Mouse (Mus musculus) midbrain, embryonic 14.5 days (tissue): ENCODE results near the gene Dpf1. TPM values are rescaled to one million over a fixed set of nuclear protein-coding genes. Genes with fewer than 3 reads are reported as not detected.

Source experiments
- polyA plus RNA-seq: library from polyadenylated mRNA; unstranded; fragments of >200 nt; fragmentation: Nextera tagmentation; extraction: Ambion mirVana; gene quantifications from 2 replicates; pipeline ENCODE4 v1.2.1, GENCODE M21; 2014

Gene Dpf1
- polyA plus RNA-seq, 1 experiment from 2014 or later = 203 TPM

Other genes starting within 250 kb of the Dpf1 start
- gene Ryr1, start 178.8 kb upstream of the Dpf1 start, polyA plus RNA-seq = 5.2 and 7.8 TPM in 2 replicates
- gene Rasgrp4, start 169.1 kb upstream of the Dpf1 start, polyA plus RNA-seq = 0.70 and 0.86 TPM in 2 replicates
- 17.7 and 21.3 TPM in 2 replicates for gene Fam98c, start 147.7 kb upstream of the Dpf1 start, polyA plus RNA-seq
- gene Ggn, start 133.7 kb upstream of the Dpf1 start, polyA plus RNA-seq = 0.32 and 0.55 TPM in 2 replicates
- gene Spred3, start 133.5 kb upstream of the Dpf1 start, polyA plus RNA-seq = 9.4 and 11.2 TPM in 2 replicates
- 290 and 302 TPM in 2 replicates for gene Psmd8, start 123.2 kb upstream of the Dpf1 start, polyA plus RNA-seq
- 3.6 TPM in 2 replicates for gene Catsperg1, start 89.9 kb upstream of the Dpf1 start, polyA plus RNA-seq
- 0.54 and 0.85 TPM in 2 replicates for gene Kcnk6, start 71.4 kb upstream of the Dpf1 start, polyA plus RNA-seq
- gene Yif1b, start 65.6 kb upstream of the Dpf1 start, polyA plus RNA-seq = 86.6 and 107 TPM in 2 replicates
- 0.29 and 0.57 TPM in 2 replicates for gene 2200002D01Rik, start 55.5 kb upstream of the Dpf1 start, polyA plus RNA-seq
- 52.3 and 66.3 TPM in 2 replicates for gene Spint2, start 22.0 kb upstream of the Dpf1 start, polyA plus RNA-seq
- gene Ppp1r14a, start 14.6 kb upstream of the Dpf1 start, polyA plus RNA-seq = 0.94 and 3.9 TPM in 2 replicates
- 16.1 and 17.6 TPM in 2 replicates for gene Sipa1l3, start 214.7 kb downstream of the Dpf1 start, polyA plus RNA-seq